Mouse (Mus musculus) heart, adult 10 weeks (tissue): Measurements from ENCODE around the gene Obp1b. TPM values are rescaled to one million over a fixed set of nuclear protein-coding genes. Genes with fewer than 3 reads are reported as not detected.

ENCODE experiments used
- polyA plus RNA-seq: library from polyadenylated mRNA; stranded (reverse); fragments of 350-450 nt; fragmentation: Illumina TruSeq; extraction: RNeasy Lipid Tissue Mini Kit (QIAGEN cat#74804); gene quantifications from one replicate; pipeline ENCODE4 v1.2.3, GENCODE M21; 2014; ENCODE audit warnings: low read depth, low replicate concordance

The Obp1b gene
- not detected for polyA plus RNA-seq

DNA sequence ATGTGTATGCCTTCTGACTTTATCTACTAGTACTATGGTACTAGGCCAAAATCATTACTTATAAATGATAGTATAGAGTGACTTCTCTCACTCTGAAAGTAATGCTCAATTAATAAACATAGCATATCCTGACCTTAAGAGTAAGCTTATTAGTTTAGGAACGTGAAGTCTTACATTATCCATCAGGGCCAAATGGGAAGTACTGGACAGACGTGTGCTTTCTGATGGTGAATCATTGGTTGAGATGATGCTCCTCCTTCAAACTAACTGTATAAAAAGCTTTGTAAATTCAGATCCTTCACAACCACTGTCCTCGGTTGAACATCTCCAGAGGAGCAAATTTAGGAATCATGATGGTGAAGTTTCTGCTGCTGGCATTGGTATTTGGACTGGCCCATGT, at the start of gene Obp1b:
Obp1b (plus strand) TSS at position 301 of the 400 bp plus-strand sequence.

Other genes starting within 250 kb of the Obp1b start
- not detected for gene Obp1a, start 95.4 kb upstream of the Obp1b start, polyA plus RNA-seq
- not detected for gene Gm5938, start 61.3 kb upstream of the Obp1b start, polyA plus RNA-seq
- not detected for gene Gm14743, start 59.1 kb downstream of the Obp1b start, polyA plus RNA-seq
- not detected for gene 4930480E11Rik, start 182.9 kb downstream of the Obp1b start, polyA plus RNA-seq